Mouse (Mus musculus) cortical plate, adult 2 months (tissue): ENCODE measurements around the gene 9130023H24Rik. TPM values are rescaled to one million over a fixed set of nuclear protein-coding genes. Genes with fewer than 3 reads are reported as not detected.
A peak's percentile ranks its signal among the peaks of the same experiment; 100 is the strongest.

Experiments used
- H3K27ac ChIP-seq: fragments of 200-500 bp; 2 replicates; pipeline ENCODE4 v1.5.1; 2012; ENCODE audit warnings: low read length, control low read depth, inconsistent platforms; ENCODE audit not compliant: insufficient read depth
- H3K4me1 ChIP-seq: fragments of 200-500 bp; 2 replicates; pipeline ENCODE4 v1.6.1; 2011; ENCODE audit warnings: low read length; ENCODE audit not compliant: control insufficient read depth, insufficient read depth
- H3K4me3 ChIP-seq: fragments of 200-500 bp; 2 replicates; pipeline ENCODE4 v1.5.1; 2011; ENCODE audit warnings: mild to moderate bottlenecking, low read length, control low read depth; ENCODE audit not compliant: insufficient read depth
- CTCF ChIP-seq: fragments of 200-500 bp; IDR thresholded peaks from 2 replicates; pipeline ENCODE4 v1.5.1; 2011; ENCODE audit warnings: mild to moderate bottlenecking, control low read depth, low read length; ENCODE audit not compliant: insufficient read depth; ENCODE audit errors: extremely low read depth
- POLR2A ChIP-seq: fragments of 200-500 bp; IDR thresholded peaks from 2 replicates; pipeline ENCODE4 v1.6.1; 2011; ENCODE audit warnings: mild to moderate bottlenecking, low read length, control low read depth; ENCODE audit not compliant: insufficient read depth; ENCODE audit errors: extremely low read depth
- polyA plus RNA-seq: library from polyadenylated mRNA; depleted of rRNA; stranded (reverse); fragments of >200 nt; gene quantifications from 2 replicates; pipeline ENCODE4 v1.2.3, GENCODE M21; 2012; rRNA removed

9130023H24Rik gene
- 1.9 and 2.4 TPM in 2 replicates for polyA plus RNA-seq

- peak within 1 kb of the TSS; percentile 94 for H3K27ac ChIP-seq
- peak within 1 kb of the TSS; percentile 81 for H3K4me3 ChIP-seq
- TF ChIP-seq CTCF = no peak
- peak; percentile 37; the same call in 1 of the 2 replicates for TF ChIP-seq POLR2A
- H3K4me1 ChIP-seq = peaks cover 3% of the 10 kb centered on the region; the same call in 1 of the 2 replicates
Measured at GRCm38 (mm10) chr7:128237927-128238778, at the start of gene 9130023H24Rik. 9130023H24Rik (minus strand) TSS chr7:128238031.

- Histone ChIP-seq H3K27ac (no peak overlapping the region), H3K4me1 (no peaks in the 10 kb centered on the region), H3K4me3 (no peak overlapping the region)
- TF ChIP-seq CTCF (no peak), POLR2A (no peak)
Measured at GRCm38 (mm10) chr7:128285060-128285459, 47.2 kb upstream of the 9130023H24Rik start.

GRCm38 (mm10) chr7:128284047-128284446 lies 46.2 kb upstream of the 9130023H24Rik start:
- no peak overlapping the region for H3K4me3 ChIP-seq
- no peak for TF ChIP-seq CTCF
- no peak for TF ChIP-seq POLR2A
- H3K27ac ChIP-seq = no peak overlapping the region
- H3K4me1 ChIP-seq = no peaks in the 10 kb centered on the region

GRCm38 (mm10) chr7:128282532-128283244 lies 44.9 kb upstream of the 9130023H24Rik start:
- H3K4me1 ChIP-seq = no peaks in the 10 kb centered on the region
- no peak overlapping the region for H3K4me3 ChIP-seq
- TF ChIP-seq CTCF (no peak), POLR2A (no peak)
- no peak overlapping the region for H3K27ac ChIP-seq

GRCm38 (mm10) chr7:128281765-128282164 lies 43.9 kb upstream of the 9130023H24Rik start:
- TF ChIP-seq CTCF = no peak
- no peak overlapping the region for H3K27ac ChIP-seq

GRCm38 (mm10) chr7:128279750-128280149 lies 41.9 kb upstream of the 9130023H24Rik start:
- TF ChIP-seq CTCF (no peak), POLR2A (no peak)
- Histone ChIP-seq H3K27ac (no peak overlapping the region), H3K4me3 (no peak overlapping the region), H3K4me1 (no peaks in the 10 kb centered on the region)

More at GRCm38 (mm10) chr7:128281765-128282164, 43.9 kb upstream of the 9130023H24Rik start:
- Histone ChIP-seq H3K4me3 (no peak overlapping the region), H3K4me1 (no peaks in the 10 kb centered on the region)

- no peaks in the 10 kb centered on the region for H3K4me1 ChIP-seq
- H3K4me3 ChIP-seq = no peak overlapping the region
- H3K27ac ChIP-seq = no peak overlapping the region
- TF ChIP-seq POLR2A = no peak
- no peak for TF ChIP-seq CTCF
Measured at GRCm38 (mm10) chr7:128276051-128276450, 38.2 kb upstream of the 9130023H24Rik start.

GRCm38 (mm10) chr7:128271496-128271895 lies 33.7 kb upstream of the 9130023H24Rik start:
- TF ChIP-seq POLR2A (no peak), CTCF (no peak)
- Histone ChIP-seq H3K27ac (no peak overlapping the region), H3K4me1 (no peaks in the 10 kb centered on the region), H3K4me3 (no peak overlapping the region)

- no peak overlapping the region for H3K4me3 ChIP-seq
- TF ChIP-seq POLR2A = no peak
- TF ChIP-seq CTCF = no peak
- no peaks in the 10 kb centered on the region for H3K4me1 ChIP-seq
- H3K27ac ChIP-seq = no peak overlapping the region
Measured at GRCm38 (mm10) chr7:128270431-128270850, 32.6 kb upstream of the 9130023H24Rik start.
